Mouse (Mus musculus) bone marrow, adult 2 months (tissue): ENCODE measurements around the gene Olfr1348.

ENCODE experiments used
- CTCF ChIP-seq: fragments of 200-500 bp; IDR thresholded peaks from 2 replicates; pipeline ENCODE4 v1.5.1; 2011; ENCODE audit warnings: low read length, control low read depth; ENCODE audit not compliant: control insufficient read depth, insufficient read depth
- POLR2A ChIP-seq: fragments of 200-500 bp; IDR thresholded peaks from 2 replicates; pipeline ENCODE4 v1.6.1; 2011; ENCODE audit warnings: low read depth, mild to moderate bottlenecking, control low read depth, low read length, borderline replicate concordance; ENCODE audit not compliant: control insufficient read depth

DNA sequence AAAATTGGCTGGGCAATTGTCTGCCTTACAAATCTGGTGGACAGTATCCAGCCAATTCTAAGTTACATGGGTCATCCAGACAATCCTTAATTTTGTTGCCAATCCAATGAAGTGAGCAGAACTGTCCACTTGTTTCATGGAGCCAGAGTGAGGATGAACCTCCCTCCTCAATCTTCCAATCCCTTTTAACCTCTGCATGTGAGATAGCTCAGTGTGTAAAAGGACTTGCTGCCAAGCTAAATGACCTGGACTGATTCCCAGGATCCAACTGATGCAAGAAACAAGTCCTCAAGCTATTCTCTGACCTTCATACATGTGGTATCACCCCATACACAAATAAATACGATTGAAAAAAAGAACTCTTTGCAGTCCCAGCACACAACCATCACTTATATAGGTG, 13.1 kb upstream of the Olfr1348 start:
- TF ChIP-seq POLR2A (no peak), CTCF (no peak)
